ENCODE assay signal across 8 mouse cellular contexts in genomic region chr8:122720070-122720729, GRCm38 (mm10). TPM values are rescaled to one million over a fixed set of nuclear protein-coding genes. Genes with fewer than 3 reads are reported as not detected.
DNase-seq lines count a peak whose midpoint lies in the region; ATAC-seq and TF ChIP-seq lines count a peak whose summit lies in the region.

No protein-coding gene starts in this region.

- H3K27me3 ChIP-seq in hindbrain, embryonic 15.5 days = no peaks in the 10 kb centered on the region
- H3K27me3 ChIP-seq in lung, embryonic 16.5 days (ENCODE audit: control insufficient read depth, insufficient read depth, low read depth, low read length) = peaks cover 12% of the 10 kb centered on the region
- no peaks in the 10 kb centered on the region for H3K27me3 ChIP-seq in spleen, adult 2 months (ENCODE audit: control insufficient read depth, insufficient read depth, low read length)

- no peak for TF ChIP-seq POLR2A in spleen, adult 2 months (IDR thresholded peaks at IDR 0.05; ENCODE audit: low read depth, low read length)

- H3K4me3 ChIP-seq in hindbrain, embryonic 15.5 days = no peak overlapping the region
- no peak overlapping the region for H3K4me3 ChIP-seq in lung, embryonic 16.5 days (ENCODE audit: low read length)
- H3K4me3 ChIP-seq in spleen, adult 2 months (ENCODE audit: extremely low read depth, insufficient read depth, insufficient read length) = 0 out of 2 replicates have a peak overlapping the region, but pooled peaks have one; percentile 6

- ATAC-seq in CD4-positive, CD25-positive, alpha-beta regulatory T cell, adult 4 months = no peak
- ATAC-seq in hindbrain, embryonic 15.5 days (ENCODE audit: low FRiP score, low read depth) = peak; percentile 73
- peak; percentile 58; the same call in 1 of the 2 replicates for ATAC-seq in lung, embryonic 16.5 days (ENCODE audit: low read depth)

- H3K9me3 ChIP-seq in hindbrain, embryonic 15.5 days = no peaks in the 10 kb centered on the region
- H3K9me3 ChIP-seq in lung, embryonic 16.5 days (ENCODE audit: control insufficient read depth, low read length) = no peaks in the 10 kb centered on the region

- TF ChIP-seq CTCF in spleen, adult 2 months (IDR thresholded peaks at IDR 0.05; ENCODE audit: extremely low read depth, insufficient read depth, insufficient read length, insufficient replicate concordance) = no peak

- H3K4me2 ChIP-seq in hindbrain, embryonic 15.5 days = peak overlapping the region; percentile 35
- H3K4me2 ChIP-seq in lung, embryonic 16.5 days (ENCODE audit: low read depth, low read length) = peak overlapping the region; percentile 47

- WGBS in hindbrain, embryonic 15.5 days = 9% methylated on average over 25 of the region's 25 CpGs
- WGBS in lung, embryonic 16.5 days = 4% methylated on average over 25 of the region's 25 CpGs
- 6% methylated on average over 25 of the region's 25 CpGs for WGBS in spleen, adult 2 months

- H3K36me3 ChIP-seq in hindbrain, embryonic 15.5 days = no peaks in the 10 kb centered on the region
- no peaks in the 10 kb centered on the region for H3K36me3 ChIP-seq in lung, embryonic 16.5 days (ENCODE audit: control insufficient read depth, insufficient read depth, low read length)
- no peaks in the 10 kb centered on the region for H3K36me3 ChIP-seq in spleen, adult 2 months (ENCODE audit: control insufficient read depth, insufficient read depth, low read length)

- peaks cover 38% of the 10 kb centered on the region for H3K4me1 ChIP-seq in hindbrain, embryonic 15.5 days (replicated peaks)
- peaks cover 10% of the 10 kb centered on the region; the same call in 1 of the 2 replicates for H3K4me1 ChIP-seq in lung, embryonic 16.5 days (replicated peaks; ENCODE audit: control insufficient read depth, insufficient read depth, low read length)
- H3K4me1 ChIP-seq in spleen, adult 2 months (ENCODE audit: control insufficient read depth, insufficient read depth, insufficient read length) = peaks cover 18% of the 10 kb centered on the region; the same call in 1 of the 2 replicates

- H3K27ac ChIP-seq in hindbrain, embryonic 15.5 days (replicated peaks) = peak overlapping the region; percentile 78
- no peak overlapping the region for H3K27ac ChIP-seq in lung, embryonic 16.5 days (ENCODE audit: low read length)
- peak overlapping the region; percentile 20; the same call in 1 of the 2 replicates for H3K27ac ChIP-seq in spleen, adult 2 months (ENCODE audit: insufficient read depth, low read length)

- H3K9ac ChIP-seq in hindbrain, embryonic 15.5 days = peak overlapping the region; percentile 32; the same call in 1 of the 2 replicates
- H3K9ac ChIP-seq in lung, embryonic 16.5 days (ENCODE audit: low read length) = no peak overlapping the region

- DNase-seq in CD4-positive, CD25-positive, alpha-beta regulatory T cell, adult 2 months (ENCODE audit: low read depth, low spot score) = peak; percentile 20
- peak; percentile 61 for DNase-seq in testis, postnatal 10 days (ENCODE audit: low spot score)
- DNase-seq in testis, postnatal 14 days (ENCODE audit: low spot score) = no peak
- peak in 1 of 2 experiments; percentile 29 for DNase-seq in spleen, adult 2 months (ENCODE audit: low read depth in 1 of 2, low spot score in 2 of 2)
- DNase-seq in layer of hippocampus, adult 8-10 months (ENCODE audit: low spot score in 2 of 2) = no peak

RNA-seq across cellular contexts. Expression of gene Cbfa2t3, which starts 21.3 kb away (rescaled TPM):
- polyA plus RNA-seq in CD4-positive, CD25-positive, alpha-beta regulatory T cell, adult 4 months (2017; shearing (Covaris generic)) = under 1 TPM in 1 of 2 experiments, not detected in 1; 0.25 TPM
- 19.1 and 21.2 TPM in 2 replicates for polyA plus RNA-seq in hindbrain, embryonic 15.5 days (2015; fragmentation: Nextera tagmentation; extraction: Ambion mirVana)
- polyA plus RNA-seq in lung, embryonic 16.5 days (2015; fragmentation: Nextera tagmentation; extraction: Ambion mirVana) = 5.8 and 6.8 TPM in 2 replicates
- 38.3 and 40.2 TPM in 2 replicates for polyA plus RNA-seq in spleen, adult 2 months (2012; rRNA removed)
- total RNA-seq in layer of hippocampus, adult 8-10 months (2022) = 10 to 100 TPM; 30.0 to 39.0 (median 37.0) TPM

RNA-seq across cellular contexts. Expression of gene Acsf3, which starts 55.1 kb away (rescaled TPM):
- 1 to 10 TPM; 4.9 to 8.2 TPM for polyA plus RNA-seq in CD4-positive, CD25-positive, alpha-beta regulatory T cell, adult 4 months (2017; shearing (Covaris generic))
- polyA plus RNA-seq in hindbrain, embryonic 15.5 days (2015; fragmentation: Nextera tagmentation; extraction: Ambion mirVana) = 15.6 and 17.1 TPM in 2 replicates
- 17.0 and 17.1 TPM in 2 replicates for polyA plus RNA-seq in lung, embryonic 16.5 days (2015; fragmentation: Nextera tagmentation; extraction: Ambion mirVana)
- 11.1 and 12.0 TPM in 2 replicates for polyA plus RNA-seq in spleen, adult 2 months (2012; rRNA removed)
- 10 to 100 TPM; 21.9 to 26.7 (median 23.9) TPM for total RNA-seq in layer of hippocampus, adult 8-10 months (2022)

Comparison
In these comparisons a context has a peak if more than half of its experiments do, and no peak if none do; other contexts are left out.
1. DNase-seq: peak in CD4-positive, CD25-positive, alpha-beta regulatory T cell, adult 2 months (single experiment) and testis, postnatal 10 days (single experiment); none in testis, postnatal 14 days (single experiment) and layer of hippocampus, adult 8-10 months (0 of 2).